Mouse (Mus musculus) kidney, postnatal 36 days (tissue): ENCODE measurements around the gene Olfr118.
"Not testable (repeated sequence)": the region's sequence is repeated elsewhere in the genome, so short reads cannot be mapped to it uniquely, and the experiment has no call there.

Source experiments
- DNase-seq, 2 experiments: peaks; one replicate each; pipeline ENCODE4 v3.0.0; 2021 to 2022; ENCODE audit warnings: mixed read lengths in 2 of 2

Gene Olfr118

DNA sequence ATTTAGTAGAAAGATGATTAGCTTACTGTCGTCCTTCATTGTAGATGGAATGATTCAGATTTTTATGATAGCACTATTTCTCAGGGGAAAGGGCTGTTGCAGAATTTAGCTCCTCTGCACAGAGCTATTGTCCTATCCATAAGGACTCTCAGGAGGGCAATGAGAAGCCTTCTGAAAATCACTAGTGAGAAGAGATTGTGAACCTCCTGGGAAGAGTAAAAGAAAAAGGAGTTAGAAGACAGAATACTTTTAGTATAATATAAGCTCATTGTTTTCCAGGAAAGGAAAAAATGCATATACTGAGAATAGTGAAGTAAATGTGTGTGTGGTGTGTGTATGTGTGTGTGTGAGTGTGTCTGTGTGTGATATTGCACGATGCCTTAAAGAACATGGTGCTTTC, at the start of gene Olfr118:
TSS of gene Olfr118 (plus strand) at position 301 of the 400 bp plus-strand sequence.
- no peak for DNase-seq

GRCm38 (mm10) chr17:37627009-37627408, 39.8 kb upstream of the Olfr118 start, which contains the start of the genes Olfr115 and Olfr116:
Gene Olfr115, minus strand, starts transcription at chr17:37627109.
Gene Olfr116, minus strand, starts transcription at chr17:37627199.
- no peak for DNase-seq

DNA sequence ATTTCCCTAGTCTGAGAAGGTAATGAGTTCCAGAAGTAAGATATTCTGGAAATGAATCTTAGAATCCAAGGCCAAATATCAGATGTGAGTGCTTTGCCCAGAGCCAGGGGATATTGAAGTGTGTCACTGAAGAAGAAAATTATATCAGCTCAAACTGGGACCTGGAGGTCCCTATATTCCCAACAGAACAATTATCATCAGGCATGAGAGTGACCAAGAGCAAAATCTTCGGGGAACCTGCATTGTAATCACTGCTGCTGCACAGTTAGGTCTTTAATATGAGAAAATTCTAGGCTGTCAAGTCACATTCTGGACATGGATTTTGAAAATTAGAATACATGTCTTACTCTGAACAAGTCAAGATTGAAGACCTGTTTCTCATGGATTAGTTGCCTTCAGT, 3.1 kb upstream of the Olfr118 start, which contains the start of gene Olfr117:
TSS of gene Olfr117 (minus strand) at position 101 of the 400 bp plus-strand sequence.
- no peak for DNase-seq

DNA sequence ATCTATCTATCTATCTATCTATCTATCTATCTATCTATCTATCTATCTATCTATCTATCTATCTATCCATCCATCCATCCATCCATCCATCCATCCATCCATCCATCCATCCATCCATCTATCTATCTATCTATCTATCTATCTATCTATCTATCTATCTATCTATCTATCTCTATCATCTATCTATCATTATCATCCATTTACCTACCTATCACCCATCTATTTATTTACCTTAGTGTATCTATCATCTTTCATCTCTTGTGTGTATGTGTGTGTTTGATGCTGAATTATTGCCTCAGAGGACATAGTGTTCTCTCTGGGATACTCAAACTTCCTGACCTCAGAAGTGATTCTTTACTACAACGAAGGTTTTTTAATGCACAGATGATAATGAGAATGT, 29.5 kb downstream of the Olfr118 start, which contains the start of gene Olfr119:
TSS of gene Olfr119 (plus strand) at position 301 of the 400 bp plus-strand sequence.
- DNase-seq: not testable (repeated sequence)

- no peak for DNase-seq
Measured at GRCm38 (mm10) chr17:37721508-37721907, 54.7 kb downstream of the Olfr118 start, which contains the start of gene Olfr120. Gene Olfr120, plus strand, starts transcription at chr17:37721808.
